Comparison of ENCODE assay signal across 17 mouse cellular contexts in the genomic region with DNA sequence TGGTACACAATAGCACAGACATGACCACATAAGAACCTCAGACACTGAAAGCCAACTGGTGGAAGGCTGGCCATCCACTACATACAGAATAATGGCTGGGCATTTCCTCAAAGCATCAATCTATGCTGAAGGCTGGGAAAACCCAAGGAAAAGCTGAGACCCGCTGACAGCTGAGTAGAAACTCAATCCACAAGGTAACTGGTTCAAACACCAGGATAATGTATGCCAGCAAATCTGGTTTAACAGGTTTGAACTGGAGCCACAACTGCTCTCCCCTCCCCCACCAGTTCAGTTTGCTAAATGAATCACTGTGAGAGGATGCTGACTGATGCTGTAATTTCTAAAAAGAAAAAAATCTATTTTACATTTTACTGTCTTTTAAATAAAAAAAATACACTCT.
A peak's percentile ranks its signal among the peaks of the same experiment; 100 is the strongest.
DNase-seq lines count a peak whose midpoint lies in the region; ATAC-seq and TF ChIP-seq lines count a peak whose summit lies in the region.
"Had no signal": no experiment of that assay in that cellular context is flagged by ENCODE, and none has a peak within 500 bp of the region (broad histone marks: within the 10 kb centered on the region; RNA-seq: fewer than 3 reads in every experiment).

No protein-coding gene starts in this region.

- no peak for TF ChIP-seq CTCF in lung, embryonic 14.5 days (IDR thresholded peaks at IDR 0.05; ENCODE audit: low read depth)

- H3K4me1 ChIP-seq in lung, embryonic 14.5 days (ENCODE audit: insufficient read depth): no peaks in the 10 kb centered on the region
- peaks cover 2 to 3% of the 10 kb centered on the region in 2 experiments; a peak in 1 of 4 replicates for H3K4me1 ChIP-seq in ES-E14 (ENCODE audit: control insufficient read depth in 2 of 2, insufficient read depth in 2 of 2, low read length in 2 of 2, poor library complexity in 1 of 2)
- H3K4me1 ChIP-seq in liver, embryonic 11.5 days (replicated peaks; ENCODE audit: control insufficient read depth, insufficient read depth, low read length): no peaks in the 10 kb centered on the region; the same call in 1 of the 2 replicates
- H3K4me1 ChIP-seq: hindbrain, embryonic 12.5 days; liver, embryonic 15.5 days; midbrain, embryonic 15.5 days; neural tube, embryonic 12.5 days had no signal

- no peak overlapping the region for H3K4me2 ChIP-seq in lung, embryonic 14.5 days
- no peak overlapping the region for H3K4me2 ChIP-seq in myocyte (ENCODE audit: low read depth)
- H3K4me2 ChIP-seq in liver, embryonic 11.5 days: no peak overlapping the region
- H3K4me2 ChIP-seq: heart, embryonic 15.5 days; hindbrain, embryonic 12.5 days; intestine, embryonic 15.5 days; liver, embryonic 15.5 days; midbrain, embryonic 15.5 days; neural tube, embryonic 12.5 days had no signal

- H3K4me3 ChIP-seq in lung, embryonic 14.5 days (ENCODE audit: low read depth, low read length): no peak overlapping the region
- H3K4me3 ChIP-seq in ES-E14 (ENCODE audit: insufficient read depth in 1 of 2, low read depth in 1 of 2, low read length in 2 of 2, poor library complexity in 1 of 2, severe bottlenecking in 1 of 2) (no peak overlapping the region), myocyte (no peak overlapping the region)
- H3K4me3 ChIP-seq in liver, embryonic 11.5 days (ENCODE audit: low read depth, low read length): no peak overlapping the region
- H3K4me3 ChIP-seq: heart, embryonic 15.5 days; hindbrain, embryonic 12.5 days; intestine, embryonic 15.5 days; liver, embryonic 15.5 days; midbrain, embryonic 15.5 days; neural tube, embryonic 12.5 days had no signal

- intact Hi-C loops in left cerebral cortex, postnatal 4 days (cut with DNase I): loop anchor here (10.0 kb wide), 1 partner anchor 434 kb away; no protein-coding TSS in a partner anchor
- intact Hi-C loops in gastrocnemius, postnatal 36 days (cut with DNase I): no loop called here

- H3K36me3 ChIP-seq in lung, embryonic 14.5 days (ENCODE audit: insufficient read depth): no peaks in the 10 kb centered on the region
- H3K36me3 ChIP-seq in ES-E14 (ENCODE audit: control insufficient read depth, insufficient read depth, low read length, poor library complexity, severe bottlenecking) (no peaks in the 10 kb centered on the region), myocyte (ENCODE audit: control insufficient read depth, insufficient read depth) (no peaks in the 10 kb centered on the region)
- H3K36me3 ChIP-seq in liver, embryonic 11.5 days (ENCODE audit: control insufficient read depth, insufficient read depth, low read length): no peaks in the 10 kb centered on the region; the same call in 1 of the 2 replicates
- H3K36me3 ChIP-seq: heart, embryonic 15.5 days; hindbrain, embryonic 12.5 days; intestine, embryonic 15.5 days; liver, embryonic 15.5 days; midbrain, embryonic 15.5 days; neural tube, embryonic 12.5 days had no signal

- H3K9ac ChIP-seq in lung, embryonic 14.5 days: no peak overlapping the region
- H3K9ac ChIP-seq in ES-E14 (ENCODE audit: insufficient read depth, low read depth, low read length, poor library complexity, severe bottlenecking): no peak overlapping the region
- no peak overlapping the region for H3K9ac ChIP-seq in liver, embryonic 11.5 days (ENCODE audit: low read depth, low read length)
- H3K9ac ChIP-seq: heart, embryonic 15.5 days; hindbrain, embryonic 12.5 days; intestine, embryonic 15.5 days; liver, embryonic 15.5 days; midbrain, embryonic 15.5 days; neural tube, embryonic 12.5 days had no signal

- H3K79me2 ChIP-seq in myocyte (ENCODE audit: control insufficient read depth, insufficient read depth): no peaks in the 10 kb centered on the region

- no peak for TF ChIP-seq POLR2A in myocyte (IDR thresholded peaks at IDR 0.05; ENCODE audit: insufficient read length, low read depth)

- ATAC-seq in lung, embryonic 14.5 days (ENCODE audit: insufficient read depth): peak; percentile 41; the same call in 1 of the 2 replicates
- no peak for ATAC-seq in liver, embryonic 11.5 days (replicated peaks; ENCODE audit: low FRiP score)
- ATAC-seq: intestine, embryonic 15.5 days; midbrain, embryonic 15.5 days had no signal

- in situ Hi-C loops in ES-E14 (cut with MboI; ENCODE audit: low sequenced_read_pairs in 2 of 2, unreplicated experiment in 2 of 2): no loop called here

- no peak overlapping the region for H3K27ac ChIP-seq in lung, embryonic 14.5 days (ENCODE audit: low read depth)
- no peak overlapping the region for H3K27ac ChIP-seq in ES-E14 (ENCODE audit: insufficient read depth, low read depth, low read length, poor library complexity, severe bottlenecking)
- no peak overlapping the region for H3K27ac ChIP-seq in liver, embryonic 11.5 days (ENCODE audit: low read depth, low read length)
- H3K27ac ChIP-seq: heart, embryonic 15.5 days; hindbrain, embryonic 12.5 days; intestine, embryonic 15.5 days; liver, embryonic 15.5 days; midbrain, embryonic 15.5 days; neural tube, embryonic 12.5 days had no signal

- no peaks in the 10 kb centered on the region for H3K27me3 ChIP-seq in lung, embryonic 14.5 days (ENCODE audit: insufficient read depth, low read length)
- H3K27me3 ChIP-seq in myocyte (ENCODE audit: control insufficient read depth, insufficient read depth, insufficient read length): no peaks in the 10 kb centered on the region
- no peaks in the 10 kb centered on the region for H3K27me3 ChIP-seq in liver, embryonic 11.5 days (replicated peaks; ENCODE audit: control insufficient read depth, insufficient read depth, low read length)
- H3K27me3 ChIP-seq: heart, embryonic 15.5 days; hindbrain, embryonic 12.5 days; intestine, embryonic 15.5 days; liver, embryonic 15.5 days; midbrain, embryonic 15.5 days; neural tube, embryonic 12.5 days had no signal

- no peak overlapping the region for H3ac ChIP-seq in myocyte (ENCODE audit: control insufficient read depth, insufficient read length)

- no peaks in the 10 kb centered on the region for H3K9me3 ChIP-seq in lung, embryonic 14.5 days (ENCODE audit: low read depth, low read length)
- H3K9me3 ChIP-seq in ES-E14 (ENCODE audit: control insufficient read depth, insufficient read depth, low read depth, low read length): no peaks in the 10 kb centered on the region
- no peaks in the 10 kb centered on the region for H3K9me3 ChIP-seq in liver, embryonic 11.5 days (ENCODE audit: control insufficient read depth, low read length)
- H3K9me3 ChIP-seq: heart, embryonic 15.5 days; hindbrain, embryonic 12.5 days; intestine, embryonic 15.5 days; liver, embryonic 15.5 days; midbrain, embryonic 15.5 days; neural tube, embryonic 12.5 days had no signal

- WGBS in lung, embryonic 14.5 days: 38% methylated on average over 1 of the region's 1 CpGs
- 38% methylated on average over 1 of the region's 1 CpGs for WGBS in liver, embryonic 11.5 days

- DNase-seq in lung, embryonic 14.5 days: peak; percentile 42
- DNase-seq in lung, postnatal 10 days: no peak
- no peak for DNase-seq in ES-E14 (ENCODE audit: low read depth, low spot score)
- DNase-seq in embryo, embryonic 10.5 days (ENCODE audit: low spot score): peak; percentile 30
- DNase-seq in left cerebral cortex, postnatal 4 days: no peak
- no peak for DNase-seq in liver, embryonic 11.5 days (ENCODE audit: low spot score)
- DNase-seq in gastrocnemius, postnatal 36 days: no peak
- DNase-seq: adrenal gland, postnatal 10 days; cerebellum, postnatal 25 days; gastrocnemius, postnatal 14 days had no signal

TF ChIP-seq in ES-E14, 5 proteins besides CTCF, POLR2A, EP300 and RAD21:
- TF ChIP-seq ZC3H11A (IDR thresholded peaks at IDR 0.05; ENCODE audit: borderline replicate concordance, low read depth, low read length) (no peak), ZNF384 (IDR thresholded peaks at IDR 0.05; ENCODE audit: low read depth, low read length) (no peak), HCFC1 (IDR thresholded peaks at IDR 0.05; ENCODE audit: borderline replicate concordance, insufficient read depth, low read length) (no peak), CHD2 (IDR thresholded peaks at IDR 0.05; ENCODE audit: low read depth, low read length) (peak; percentile 48; the same call in 1 of the 2 replicates), MAFK (IDR thresholded peaks at IDR 0.05; ENCODE audit: insufficient read depth, low read depth, low read length) (no peak)

TF ChIP-seq in myocyte, 11 proteins besides CTCF, POLR2A, EP300 and RAD21:
- TF ChIP-seq CEBPB (IDR thresholded peaks at IDR 0.05; ENCODE audit: insufficient read depth, poor library complexity, severe bottlenecking) (no peak), TCF12 (IDR thresholded peaks at IDR 0.05; ENCODE audit: insufficient read depth, poor library complexity, severe bottlenecking) (no peak), POLR2AphosphoS2 (IDR thresholded peaks at IDR 0.05; ENCODE audit: insufficient read length, low read depth) (no peak), USF1 (IDR thresholded peaks at IDR 0.05; ENCODE audit: low read depth) (no peak), MYOD1 (IDR thresholded peaks at IDR 0.05; ENCODE audit: control insufficient read depth in 1 of 3, insufficient read length in 2 of 3, low read depth in 2 of 3) (peak in 2 of 3 experiments; percentile 0 to 5), E2F4 (IDR thresholded peaks at IDR 0.05; ENCODE audit: insufficient read depth) (no peak), REST (IDR thresholded peaks at IDR 0.05; ENCODE audit: insufficient read depth, insufficient read length) (no peak)
TF ChIP-seq in myocyte: peak in this region for 1.

Comparison
In these comparisons a context has a peak if more than half of its experiments do, and no peak if none do; other contexts are left out.
1. DNase-seq: peak in lung, embryonic 14.5 days (single experiment) and embryo, embryonic 10.5 days (single experiment); none in lung, postnatal 10 days (single experiment), ES-E14 (single experiment), left cerebral cortex, postnatal 4 days (single experiment), liver, embryonic 11.5 days (single experiment) and gastrocnemius, postnatal 36 days (0 of 2).